In the genomic region with DNA sequence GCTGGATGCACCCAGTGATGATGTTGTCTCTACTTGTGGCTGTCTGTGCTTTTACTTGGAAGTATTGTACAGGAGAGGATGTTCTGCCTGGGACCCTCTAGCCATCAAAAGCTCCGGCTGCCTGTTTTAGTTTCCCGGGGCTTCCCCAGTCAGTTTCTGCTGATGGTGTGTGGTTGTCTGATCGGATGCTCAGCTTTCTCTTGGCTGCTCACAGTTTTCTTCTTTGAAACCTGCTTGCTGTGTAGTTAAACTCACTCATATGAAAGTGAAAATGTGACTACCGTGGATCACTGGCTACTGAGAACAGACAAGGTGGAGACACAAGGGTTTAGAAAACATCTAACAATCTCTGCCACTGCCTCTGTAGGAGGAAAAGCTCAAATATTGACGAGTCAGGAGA, we compare ENCODE assay signal across 1 mouse cellular context.
TF ChIP-seq lines count a peak whose summit lies in the region.

No protein-coding gene starts in this region.

TF ChIP-seq in MEL, 35 proteins besides CTCF, POLR2A, EP300 and RAD21:
- TF ChIP-seq POLR2AphosphoS5 (IDR thresholded peaks at IDR 0.05; ENCODE audit: borderline replicate concordance, low read depth, low read length) = no peak
- no peak for TF ChIP-seq BHLHE40 (IDR thresholded peaks at IDR 0.05; ENCODE audit: borderline replicate concordance, low read depth, low read length)
- no peak for TF ChIP-seq ETS1 (IDR thresholded peaks at IDR 0.05; ENCODE audit: low read depth, low read length)
- no peak for TF ChIP-seq E2F4 (IDR thresholded peaks at IDR 0.05; ENCODE audit: borderline replicate concordance, low read depth, low read length)
- no peak for TF ChIP-seq MYB (IDR thresholded peaks at IDR 0.05; ENCODE audit: low read depth, low read length)
- no peak for TF ChIP-seq POLR2AphosphoS2 (IDR thresholded peaks at IDR 0.05; ENCODE audit: low read length)
- no peak for TF ChIP-seq ZC3H11A (IDR thresholded peaks at IDR 0.05; ENCODE audit: low read depth, low read length)
- TF ChIP-seq MAFK (IDR thresholded peaks at IDR 0.05; ENCODE audit: borderline replicate concordance, low read depth, low read length) = no peak
- TF ChIP-seq SIN3A (IDR thresholded peaks at IDR 0.05; ENCODE audit: low read length) = no peak
- no peak for TF ChIP-seq SMC3 (IDR thresholded peaks at IDR 0.05; ENCODE audit: low read depth, low read length)
- no peak for TF ChIP-seq MAX (IDR thresholded peaks at IDR 0.05; ENCODE audit: low read length)
- TF ChIP-seq USF2 (IDR thresholded peaks at IDR 0.05; ENCODE audit: borderline replicate concordance in 1 of 2, insufficient read depth in 1 of 2, low read depth in 1 of 2, low read length in 2 of 2) = no peak
- no peak for TF ChIP-seq MYC (IDR thresholded peaks at IDR 0.05; ENCODE audit: low read depth, low read length)
- TF ChIP-seq TAL1 (IDR thresholded peaks at IDR 0.05; ENCODE audit: low read length) = no peak
- TF ChIP-seq RCOR1 (IDR thresholded peaks at IDR 0.05; ENCODE audit: low read depth, low read length) = no peak
- no peak for TF ChIP-seq TBP (IDR thresholded peaks at IDR 0.05; ENCODE audit: low read depth, low read length)
- TF ChIP-seq CHD1 (IDR thresholded peaks at IDR 0.05; ENCODE audit: low read depth, low read length) = no peak
- no peak for TF ChIP-seq ZKSCAN1 (IDR thresholded peaks at IDR 0.05; ENCODE audit: low read depth, low read length)
